Mouse (Mus musculus) heart, embryonic 11.5 days (tissue): ENCODE data around the gene Kynu. TPM values are rescaled to one million over a fixed set of nuclear protein-coding genes. Genes with fewer than 3 reads are reported as not detected.

Source experiments
- ATAC-seq: fragments of 200-750 bp; cut with Nextera tagmentation; replicated peaks from 2 replicates; pipeline ENCODE4 v1.8.0; 2017; ENCODE audit warnings: moderate library complexity; ENCODE audit not compliant: insufficient number of reproducible peaks, low FRiP score, low TSS enrichment
- H3K27ac ChIP-seq: fragments of 300-500 bp; sonication (generic); 2 replicates; pipeline ENCODE4 v1.5.1; 2014; ENCODE audit warnings: mild to moderate bottlenecking, low read depth, low read length
- H3K27me3 ChIP-seq: fragments of 300-500 bp; sonication (generic); 2 replicates; pipeline ENCODE4 v1.6.1; 2014; ENCODE audit warnings: mild to moderate bottlenecking, low read length, mixed read lengths; ENCODE audit not compliant: control insufficient read depth, insufficient read depth
- H3K36me3 ChIP-seq: fragments of 300-500 bp; sonication (generic); 2 replicates; pipeline ENCODE4 v1.6.1; 2014; ENCODE audit warnings: mild to moderate bottlenecking, low read length, moderate library complexity, mixed read lengths; ENCODE audit not compliant: control insufficient read depth, insufficient read depth
- H3K4me1 ChIP-seq: fragments of 300-500 bp; sonication (generic); 2 replicates; pipeline ENCODE4 v1.6.1; 2014; ENCODE audit warnings: low read length; ENCODE audit not compliant: control insufficient read depth, insufficient read depth
- H3K4me2 ChIP-seq: fragments of 300-500 bp; sonication (generic); 2 replicates; pipeline ENCODE4 v1.6.1; 2014; ENCODE audit warnings: mild to moderate bottlenecking, moderate library complexity
- H3K4me3 ChIP-seq: fragments of 300-500 bp; sonication (generic); 2 replicates; pipeline ENCODE4 v1.5.1; 2014; ENCODE audit warnings: low read depth, low read length
- H3K9ac ChIP-seq: fragments of 300-500 bp; sonication (generic); 2 replicates; pipeline ENCODE4 v1.6.1; 2014; ENCODE audit warnings: mild to moderate bottlenecking, low read depth, low read length, moderate library complexity
- H3K9me3 ChIP-seq: fragments of 300-500 bp; sonication (generic); replicated peaks from 2 replicates; pipeline ENCODE4 v1.6.1; 2016; ENCODE audit warnings: low read length; ENCODE audit not compliant: control insufficient read depth
- whole genome bisulfite sequencing: fragments of 180-500 bp; shearing (Covaris S2); extraction: QIAGEN DNeasy Blood & Tissue Kit; methylation state at CpG from one replicate; pipeline ENCODE4 v1.1.7; 2014; ENCODE audit not compliant: insufficient replicate concordance; 5-methylcytosine and 5-hydroxymethylcytosine counted together
- polyA plus RNA-seq: library from polyadenylated mRNA; unstranded; fragments of >200 nt; fragmentation: Nextera tagmentation; extraction: Ambion mirVana; gene quantifications from 2 replicates; pipeline ENCODE4 v1.2.1, GENCODE M21; 2014

Kynu gene
- polyA plus RNA-seq, 1 experiment from 2014 or later, result not detected

- Histone ChIP-seq H3K4me1 (no peaks in the 10 kb centered on the region), H3K27me3 (no peaks in the 10 kb centered on the region), H3K27ac (no peak overlapping the region), H3K9ac (no peak overlapping the region), H3K4me3 (no peak overlapping the region), H3K9me3 (no peaks in the 10 kb centered on the region), H3K4me2 (no peak overlapping the region), H3K36me3 (no peaks in the 10 kb centered on the region)
- no peak for ATAC-seq
- WGBS, result 11% methylated on average over 6 of the region's 6 CpGs
Measured at GRCm38 (mm10) chr2:43613571-43613970, 58.4 kb downstream of the Kynu start.

- H3K36me3 ChIP-seq, result no peaks in the 10 kb centered on the region
- ATAC-seq, result no peak
- H3K9me3 ChIP-seq, result no peaks in the 10 kb centered on the region
- no peak overlapping the region for H3K4me3 ChIP-seq
- no peaks in the 10 kb centered on the region for H3K4me1 ChIP-seq
- H3K9ac ChIP-seq, result no peak overlapping the region
- H3K27ac ChIP-seq, result no peak overlapping the region
- no peak overlapping the region for H3K4me2 ChIP-seq
- H3K27me3 ChIP-seq, result no peaks in the 10 kb centered on the region
Measured at GRCm38 (mm10) chr2:43621140-43621539, 66.0 kb downstream of the Kynu start.

GRCm38 (mm10) chr2:43622844-43623243, 67.7 kb downstream of the Kynu start:
- Histone ChIP-seq H3K4me2 (no peak overlapping the region), H3K4me1 (no peaks in the 10 kb centered on the region), H3K4me3 (no peak overlapping the region), H3K27ac (no peak overlapping the region), H3K9ac (no peak overlapping the region), H3K9me3 (no peaks in the 10 kb centered on the region), H3K27me3 (no peaks in the 10 kb centered on the region), H3K36me3 (no peaks in the 10 kb centered on the region)
- 0% methylated on average over 1 of the region's 1 CpGs for WGBS
- ATAC-seq, result no peak

- H3K27ac ChIP-seq, result no peak overlapping the region
- H3K4me2 ChIP-seq, result no peak overlapping the region
- H3K9ac ChIP-seq, result no peak overlapping the region
- H3K4me3 ChIP-seq, result no peak overlapping the region
- H3K9me3 ChIP-seq, result no peaks in the 10 kb centered on the region
- no peaks in the 10 kb centered on the region for H3K36me3 ChIP-seq
- no peaks in the 10 kb centered on the region for H3K4me1 ChIP-seq
- no peak for ATAC-seq
- no peaks in the 10 kb centered on the region for H3K27me3 ChIP-seq
Measured at GRCm38 (mm10) chr2:43631786-43632185, 76.7 kb downstream of the Kynu start.

GRCm38 (mm10) chr2:43636498-43636897, 81.4 kb downstream of the Kynu start:
- no peak for ATAC-seq
- H3K9ac ChIP-seq, result no peak overlapping the region
- H3K4me2 ChIP-seq, result no peak overlapping the region
- no peaks in the 10 kb centered on the region for H3K27me3 ChIP-seq
- H3K36me3 ChIP-seq, result no peaks in the 10 kb centered on the region
- H3K27ac ChIP-seq, result no peak overlapping the region
- H3K4me1 ChIP-seq, result no peaks in the 10 kb centered on the region
- no peaks in the 10 kb centered on the region for H3K9me3 ChIP-seq
- H3K4me3 ChIP-seq, result no peak overlapping the region

- Histone ChIP-seq H3K9ac (no peak overlapping the region), H3K36me3 (no peaks in the 10 kb centered on the region), H3K9me3 (no peaks in the 10 kb centered on the region), H3K27me3 (no peaks in the 10 kb centered on the region), H3K4me2 (no peak overlapping the region), H3K4me1 (no peaks in the 10 kb centered on the region), H3K4me3 (no peak overlapping the region), H3K27ac (no peak overlapping the region)
- 61% methylated on average over 2 of the region's 2 CpGs for WGBS
- no peak for ATAC-seq
Measured at GRCm38 (mm10) chr2:43646962-43647361, 91.8 kb downstream of the Kynu start.

GRCm38 (mm10) chr2:43669588-43669987, 114.5 kb downstream of the Kynu start:
- no peak overlapping the region for H3K27ac ChIP-seq
- H3K4me1 ChIP-seq, result no peaks in the 10 kb centered on the region
- no peak overlapping the region for H3K4me2 ChIP-seq
- no peaks in the 10 kb centered on the region for H3K27me3 ChIP-seq
- no peaks in the 10 kb centered on the region for H3K9me3 ChIP-seq
- H3K36me3 ChIP-seq, result no peaks in the 10 kb centered on the region
- ATAC-seq, result no peak
- no peak overlapping the region for H3K4me3 ChIP-seq
- H3K9ac ChIP-seq, result no peak overlapping the region

- no peaks in the 10 kb centered on the region for H3K27me3 ChIP-seq
- no peak overlapping the region for H3K27ac ChIP-seq
- 2% methylated on average over 6 of the region's 6 CpGs for WGBS
- no peaks in the 10 kb centered on the region for H3K36me3 ChIP-seq
- H3K4me2 ChIP-seq, result no peak overlapping the region
- H3K9me3 ChIP-seq, result no peaks in the 10 kb centered on the region
- H3K4me3 ChIP-seq, result no peak overlapping the region
- no peak overlapping the region for H3K9ac ChIP-seq
- H3K4me1 ChIP-seq, result no peaks in the 10 kb centered on the region
- no peak for ATAC-seq
Measured at GRCm38 (mm10) chr2:43673619-43674018, 118.5 kb downstream of the Kynu start.

GRCm38 (mm10) chr2:43674098-43674497, 119.0 kb downstream of the Kynu start:
- ATAC-seq, result no peak
- no peaks in the 10 kb centered on the region for H3K27me3 ChIP-seq
- 55% methylated on average over 3 of the region's 3 CpGs for WGBS
- H3K4me2 ChIP-seq, result no peak overlapping the region
- H3K4me1 ChIP-seq, result no peaks in the 10 kb centered on the region
- H3K27ac ChIP-seq, result no peak overlapping the region
- H3K4me3 ChIP-seq, result no peak overlapping the region
- H3K36me3 ChIP-seq, result no peaks in the 10 kb centered on the region
- H3K9me3 ChIP-seq, result no peaks in the 10 kb centered on the region
- H3K9ac ChIP-seq, result no peak overlapping the region
